Mouse (Mus musculus): ENCODE measurements around the gene Fgfr2.

- TF ChIP-seq EP300 (IDR thresholded peaks at IDR 0.05; ENCODE audit: low read depth) = no peak
- no peak for TF ChIP-seq CTCF (IDR thresholded peaks at IDR 0.05; ENCODE audit: low read depth)
Observed at GRCm38 (mm10) chr7:132067951-132068350, 1055.2 kb downstream of the Fgfr2 start.

All from liver, postnatal 0 days (tissue).